Mouse (Mus musculus): ENCODE results near the gene Polg2.

Polg2 gene

GRCm38 (mm10) chr11:106779388-106780088 lies at the start of gene Polg2:
TSS of gene Polg2 (minus strand) at chr11:106779537.
- TF ChIP-seq GATA4 (IDR thresholded peaks at IDR 0.05; ENCODE audit: insufficient replicate concordance, low read length): no peak

DNA sequence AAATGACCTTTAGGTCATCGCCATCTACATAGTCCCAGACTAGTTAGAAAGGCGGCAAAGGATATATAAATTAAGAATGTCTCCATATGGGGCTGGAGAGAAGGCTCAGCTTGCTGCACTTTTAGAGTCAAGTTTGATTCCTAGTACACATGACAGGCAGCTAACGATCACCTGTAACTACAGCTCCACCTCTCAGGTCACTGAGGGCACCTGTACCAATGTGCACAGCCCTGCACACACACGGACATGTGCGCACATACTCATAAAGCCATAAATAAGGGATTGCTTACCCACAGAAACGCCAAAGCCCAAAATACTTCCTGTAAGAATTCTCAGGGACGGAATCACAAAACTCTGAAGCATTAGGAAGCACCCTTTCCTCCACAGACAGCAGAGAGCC lies 48.7 kb upstream of the Polg2 start:
- no peak for TF ChIP-seq GATA4 (IDR thresholded peaks at IDR 0.05; ENCODE audit: insufficient replicate concordance, low read length)

DNA sequence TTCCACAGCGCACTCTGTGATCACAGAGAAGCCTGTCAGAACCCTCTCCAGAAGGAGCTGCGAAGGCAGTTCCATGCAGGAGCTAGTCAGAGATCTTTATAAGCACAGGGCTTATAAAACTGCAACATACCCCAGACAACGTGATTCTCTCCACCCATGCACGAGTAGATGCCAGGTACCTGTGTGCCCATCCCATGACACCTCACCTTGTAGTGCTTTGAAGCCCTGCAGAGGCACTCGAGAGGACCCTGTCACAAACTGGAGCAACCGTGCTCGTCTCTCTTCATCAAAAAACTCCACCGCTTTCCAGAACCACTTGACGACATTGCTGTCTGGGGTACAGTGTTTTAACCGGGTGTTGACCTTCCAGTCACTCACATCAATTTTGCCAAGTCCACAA lies 45.1 kb upstream of the Polg2 start:
- no peak for TF ChIP-seq GATA4 (IDR thresholded peaks at IDR 0.05; ENCODE audit: insufficient replicate concordance, low read length)

DNA sequence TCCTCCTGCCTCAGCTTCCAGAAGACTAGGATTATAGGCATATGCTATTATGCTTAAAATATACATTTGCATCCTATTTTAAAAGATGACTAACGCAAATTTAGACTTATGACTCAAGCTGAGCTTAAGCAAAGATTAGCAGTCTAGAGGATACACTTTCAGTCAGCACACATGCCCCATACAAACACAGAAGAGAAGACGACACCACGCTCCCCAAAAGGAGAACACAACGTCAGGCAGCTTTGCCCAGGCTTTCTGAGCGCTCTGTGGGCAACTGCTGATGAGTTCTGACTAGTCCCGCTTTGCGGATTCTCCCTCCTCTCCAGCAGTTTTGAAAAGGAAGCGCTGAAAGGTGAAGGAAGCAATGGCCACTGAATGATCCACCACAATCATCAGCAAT lies 44.4 kb upstream of the Polg2 start:
- no peak for TF ChIP-seq GATA4 (IDR thresholded peaks at IDR 0.05; ENCODE audit: insufficient replicate concordance, low read length)

GRCm38 (mm10) chr11:106822911-106823310 lies 43.6 kb upstream of the Polg2 start:
- no peak for TF ChIP-seq GATA4 (IDR thresholded peaks at IDR 0.05; ENCODE audit: insufficient replicate concordance, low read length)

- TF ChIP-seq GATA4 (IDR thresholded peaks at IDR 0.05; ENCODE audit: insufficient replicate concordance, low read length): no peak
Observed at GRCm38 (mm10) chr11:106822491-106822890, 43.2 kb upstream of the Polg2 start.

GRCm38 (mm10) chr11:106821397-106821796 lies 42.1 kb upstream of the Polg2 start:
- TF ChIP-seq GATA4 (IDR thresholded peaks at IDR 0.05; ENCODE audit: insufficient replicate concordance, low read length): no peak

- TF ChIP-seq GATA4 (IDR thresholded peaks at IDR 0.05; ENCODE audit: insufficient replicate concordance, low read length): no peak
Observed at GRCm38 (mm10) chr11:106820972-106821371, 41.6 kb upstream of the Polg2 start.

GRCm38 (mm10) chr11:106820252-106820651 lies 40.9 kb upstream of the Polg2 start:
- TF ChIP-seq GATA4 (IDR thresholded peaks at IDR 0.05; ENCODE audit: insufficient replicate concordance, low read length): no peak

DNA sequence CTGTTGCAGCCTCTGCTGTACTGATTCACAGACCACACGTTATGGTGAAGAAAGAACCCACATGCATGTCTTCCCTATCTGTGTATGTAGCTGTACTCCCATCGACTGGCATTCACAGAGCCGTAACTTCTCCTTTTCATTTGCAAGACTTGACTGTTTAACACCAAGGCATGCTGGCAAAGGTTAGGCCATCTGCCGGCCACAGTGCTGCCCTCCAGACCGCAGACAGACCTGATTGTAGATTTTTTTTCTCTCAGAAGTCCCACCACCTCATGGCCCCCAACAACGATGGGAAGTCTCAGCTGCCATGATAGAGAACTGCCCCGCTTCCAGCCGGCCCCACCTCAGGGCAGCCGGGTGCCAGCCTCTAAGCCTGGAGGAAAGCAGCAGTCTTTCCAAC lies 40.3 kb upstream of the Polg2 start:
- no peak for TF ChIP-seq GATA4 (IDR thresholded peaks at IDR 0.05; ENCODE audit: insufficient replicate concordance, low read length)

DNA sequence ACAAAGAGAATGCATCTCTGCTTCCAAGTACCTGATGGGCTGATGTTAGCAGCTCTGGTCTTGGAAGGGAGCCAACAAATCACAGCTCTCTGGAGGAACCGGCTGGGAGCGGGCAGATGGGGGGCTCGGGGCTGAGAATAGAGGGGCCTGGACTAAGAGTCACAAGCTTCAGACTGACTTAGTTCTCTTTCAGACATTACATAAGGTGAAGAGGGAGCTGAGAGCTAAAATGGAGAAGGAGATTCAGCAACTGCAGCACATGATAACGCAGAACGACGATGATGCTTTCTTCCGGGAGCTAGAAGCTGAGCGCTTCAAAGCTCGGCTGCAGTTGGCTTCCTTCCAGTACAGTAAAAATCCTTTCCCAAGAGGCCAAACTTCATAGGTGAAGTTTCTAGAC lies 39.0 kb upstream of the Polg2 start:
- no peak for TF ChIP-seq GATA4 (IDR thresholded peaks at IDR 0.05; ENCODE audit: insufficient replicate concordance, low read length)

DNA sequence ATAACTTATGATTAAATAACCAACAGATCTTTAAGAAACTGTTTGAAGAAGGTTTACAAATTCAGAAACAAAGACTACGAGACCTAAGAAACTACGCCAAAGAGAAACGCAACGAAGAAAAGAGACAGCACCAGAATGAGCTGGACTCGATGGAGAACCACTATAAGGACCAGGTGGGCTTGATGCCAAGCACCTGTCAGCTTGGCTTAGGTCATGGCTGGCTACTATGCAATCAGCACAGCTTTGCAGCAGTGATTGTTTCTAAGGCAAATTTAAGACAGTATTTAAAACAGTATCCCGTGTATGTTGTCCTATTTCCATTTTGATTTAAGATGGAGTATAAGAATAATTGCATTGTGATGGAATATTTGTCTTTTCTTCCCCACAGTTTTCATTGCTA lies 38.5 kb upstream of the Polg2 start:
- TF ChIP-seq GATA4 (IDR thresholded peaks at IDR 0.05; ENCODE audit: insufficient replicate concordance, low read length): no peak

DNA sequence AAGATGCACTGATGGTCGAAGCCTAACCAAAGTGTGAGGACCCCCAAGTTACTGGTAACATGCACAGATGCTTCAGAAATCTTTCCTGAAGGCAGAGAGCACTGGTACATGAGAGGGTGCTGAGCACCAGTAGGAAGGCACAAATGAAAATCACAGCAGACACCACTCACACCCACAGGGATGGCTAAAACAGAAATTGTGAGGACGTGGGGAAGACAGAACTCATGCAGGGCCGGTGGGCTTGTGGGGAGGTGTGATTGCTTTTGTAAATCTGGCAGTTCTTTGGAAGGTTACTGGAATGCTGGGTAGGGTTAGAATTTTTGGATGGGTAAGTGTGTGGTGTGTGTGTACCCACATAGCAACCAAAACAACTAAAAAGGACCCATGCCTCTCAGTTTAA lies 37.8 kb upstream of the Polg2 start:
- TF ChIP-seq GATA4 (IDR thresholded peaks at IDR 0.05; ENCODE audit: insufficient replicate concordance, low read length): no peak

GRCm38 (mm10) chr11:106816316-106816715 lies 37.0 kb upstream of the Polg2 start:
- TF ChIP-seq GATA4 (IDR thresholded peaks at IDR 0.05; ENCODE audit: insufficient replicate concordance, low read length): no peak

DNA sequence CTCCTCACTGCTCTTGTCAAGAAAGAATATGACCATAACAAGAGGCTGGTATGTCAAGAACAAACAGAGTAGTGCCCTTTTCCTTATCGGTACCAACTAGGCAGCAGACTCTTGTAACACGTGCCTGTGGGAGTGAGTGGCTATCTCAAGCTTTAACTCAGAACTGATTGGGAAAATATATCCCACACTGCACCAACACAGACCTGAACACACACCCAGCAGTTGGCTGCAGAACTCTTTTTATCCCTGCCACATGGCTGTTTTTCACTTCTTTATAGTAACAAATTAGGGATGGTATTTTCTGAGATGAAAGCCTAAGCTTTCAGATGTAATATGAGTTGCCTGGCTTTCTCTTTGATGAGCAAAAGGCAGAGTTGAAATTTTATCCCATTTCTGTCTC lies 36.4 kb upstream of the Polg2 start:
- no peak for TF ChIP-seq GATA4 (IDR thresholded peaks at IDR 0.05; ENCODE audit: insufficient replicate concordance, low read length)

- no peak for TF ChIP-seq GATA4 (IDR thresholded peaks at IDR 0.05; ENCODE audit: insufficient replicate concordance, low read length)
Observed at GRCm38 (mm10) chr11:106815331-106815730, 36.0 kb upstream of the Polg2 start.

DNA sequence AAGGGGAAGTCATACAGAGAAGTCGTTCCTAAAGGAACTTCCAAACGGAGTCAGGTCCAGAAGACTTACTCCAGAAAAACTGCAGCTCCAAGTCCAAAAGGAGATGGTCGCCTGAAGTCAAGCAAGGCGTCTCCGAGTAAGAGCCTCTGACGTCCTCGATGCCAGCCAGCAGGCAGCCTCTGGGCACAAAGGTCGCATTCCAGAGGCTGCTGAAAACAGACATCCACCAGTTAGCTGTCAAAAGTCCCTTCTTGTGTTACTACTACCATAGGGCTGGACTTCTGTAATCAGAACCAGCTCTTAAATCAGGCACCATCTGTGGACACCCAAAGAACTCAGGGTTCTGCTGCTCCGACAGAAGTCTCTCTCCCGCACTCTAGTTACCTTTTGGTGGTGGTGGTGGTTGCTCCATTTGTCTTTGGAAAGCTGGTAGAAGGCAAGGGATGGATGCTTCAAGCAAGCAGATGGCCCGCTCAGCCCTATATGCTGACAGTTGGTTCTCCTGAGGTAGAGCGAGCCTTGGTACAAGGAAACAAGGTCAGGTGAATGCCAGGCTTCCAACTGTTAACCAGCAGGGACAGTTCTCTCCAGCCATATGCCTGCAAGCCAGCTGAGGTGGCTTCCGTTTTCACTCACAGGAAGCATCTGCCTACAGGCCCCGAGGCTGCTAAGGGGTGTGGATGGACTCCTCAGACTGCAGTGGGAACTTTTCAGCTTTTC lies 35.4 kb upstream of the Polg2 start:
- no peak for TF ChIP-seq GATA4 (IDR thresholded peaks at IDR 0.05; ENCODE audit: insufficient replicate concordance, low read length)
